Mouse (Mus musculus) small intestine, adult 2 months (tissue): Measurements from ENCODE around the gene Lrriq4. TPM values are rescaled to one million over a fixed set of nuclear protein-coding genes. Genes with fewer than 3 reads are reported as not detected.

Experiments used
- H3K27ac ChIP-seq: fragments of 200-500 bp; 2 replicates; pipeline ENCODE4 v1.5.1; 2012; ENCODE audit warnings: low read depth, low read length, control low read depth, inconsistent platforms; ENCODE audit not compliant: insufficient read depth
- H3K27me3 ChIP-seq: fragments of 200-500 bp; 2 replicates; pipeline ENCODE4 v1.6.1; 2012; ENCODE audit warnings: mild to moderate bottlenecking, moderate library complexity, low read length, inconsistent platforms; ENCODE audit not compliant: control insufficient read depth, insufficient read depth
- H3K36me3 ChIP-seq: fragments of 200-500 bp; 2 replicates; pipeline ENCODE4 v1.6.1; 2012; ENCODE audit warnings: mild to moderate bottlenecking, low read length, control low read depth, inconsistent platforms; ENCODE audit not compliant: control insufficient read depth, insufficient read depth
- H3K4me1 ChIP-seq: fragments of 200-500 bp; 2 replicates; pipeline ENCODE4 v1.6.1; 2012; ENCODE audit warnings: low read length, inconsistent platforms, mixed read lengths; ENCODE audit not compliant: control insufficient read depth, insufficient read depth, insufficient read length
- H3K4me3 ChIP-seq: fragments of 200-500 bp; 2 replicates; pipeline ENCODE4 v1.5.1; 2012; ENCODE audit warnings: low read depth, mild to moderate bottlenecking, control low read depth, inconsistent platforms, low read length, moderate library complexity
- CTCF ChIP-seq: fragments of 200-500 bp; IDR thresholded peaks from 2 replicates; pipeline ENCODE4 v1.5.1; 2012; ENCODE audit warnings: low read depth, mild to moderate bottlenecking, control low read depth, inconsistent platforms, low read length, moderate library complexity, mixed read lengths; ENCODE audit not compliant: insufficient replicate concordance, insufficient read length; ENCODE audit errors: extremely low read depth
- POLR2A ChIP-seq: fragments of 200-500 bp; IDR thresholded peaks from 2 replicates; pipeline ENCODE4 v1.6.1; 2012; ENCODE audit warnings: low read depth, mild to moderate bottlenecking, control low read depth, inconsistent platforms, low read length, moderate library complexity
- WGBS: fragments of 180-500 bp; shearing (Covaris S2); methylation state at CpG from one replicate; pipeline ENCODE4 v1.1.7; 2018; 5-methylcytosine and 5-hydroxymethylcytosine counted together
- polyA plus RNA-seq: library from polyadenylated mRNA; depleted of rRNA; stranded (reverse); fragments of >200 nt; gene quantifications from 2 replicates; pipeline ENCODE4 v1.2.3, GENCODE M21; 2012; rRNA removed

The Lrriq4 gene
- polyA plus RNA-seq, 1 experiment, result not detected

DNA sequence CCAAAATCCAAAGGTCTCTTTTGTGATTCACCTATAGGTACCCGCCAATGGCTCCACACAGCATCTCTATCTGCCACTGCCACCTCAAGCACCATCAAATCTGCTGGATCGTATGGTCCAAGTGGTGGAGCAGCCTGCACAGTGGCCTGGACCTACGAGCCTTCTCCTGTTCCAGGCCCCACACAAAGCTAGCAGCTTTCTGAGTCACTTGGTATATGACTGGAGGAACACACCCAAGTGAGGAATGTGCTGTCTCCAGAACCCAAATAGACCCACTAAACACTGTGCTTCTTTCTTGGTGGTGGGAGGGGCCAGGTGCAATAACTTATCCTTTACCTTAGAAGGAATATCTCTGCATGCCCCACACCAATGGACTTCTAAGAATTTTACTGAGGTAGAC is 61.7 kb downstream of the Lrriq4 start:
- WGBS, result 73% methylated on average over 3 of the region's 3 CpGs
- Histone ChIP-seq H3K4me3 (no peak overlapping the region), H3K27me3 (no peaks in the 10 kb centered on the region), H3K27ac (no peak overlapping the region), H3K36me3 (no peaks in the 10 kb centered on the region), H3K4me1 (no peaks in the 10 kb centered on the region)
- TF ChIP-seq CTCF (no peak), POLR2A (no peak)

GRCm38 (mm10) chr3:30706614-30707276 is 62.4 kb downstream of the Lrriq4 start:
- Histone ChIP-seq H3K4me3 (no peak overlapping the region), H3K4me1 (no peaks in the 10 kb centered on the region)

DNA sequence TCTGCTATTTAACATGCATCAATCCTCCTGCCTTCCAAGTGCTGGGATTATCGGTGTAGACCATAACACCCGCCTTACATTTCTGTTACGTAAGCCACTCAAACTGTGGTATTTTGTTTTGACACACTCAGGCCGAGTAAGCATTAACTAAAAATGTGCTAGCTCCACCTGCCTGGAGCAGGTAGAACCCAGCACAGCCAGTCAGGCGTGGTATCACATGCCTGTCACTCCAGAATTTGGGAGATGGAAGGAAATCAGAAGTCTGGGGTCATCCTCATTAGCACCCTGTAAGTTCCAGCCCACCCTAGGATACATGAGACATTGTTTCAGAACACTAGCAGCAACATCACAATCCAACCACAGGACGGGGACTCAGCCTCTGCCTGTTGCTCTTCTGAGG is 65.9 kb downstream of the Lrriq4 start:
- no peak overlapping the region for H3K4me3 ChIP-seq
- H3K27ac ChIP-seq, result no peak overlapping the region
- H3K27me3 ChIP-seq, result no peaks in the 10 kb centered on the region
- no peak for TF ChIP-seq POLR2A
- no peak for TF ChIP-seq CTCF
- H3K4me1 ChIP-seq, result no peaks in the 10 kb centered on the region
- H3K36me3 ChIP-seq, result no peaks in the 10 kb centered on the region
- WGBS, result 79% methylated on average over 6 of the region's 6 CpGs

More at GRCm38 (mm10) chr3:30706614-30707276, 62.4 kb downstream of the Lrriq4 start:
- TF ChIP-seq POLR2A, result no peak
- no peak for TF ChIP-seq CTCF
- Histone ChIP-seq H3K27ac (no peak overlapping the region), H3K36me3 (no peaks in the 10 kb centered on the region), H3K27me3 (no peaks in the 10 kb centered on the region)
- WGBS, result 44% methylated on average over 4 of the region's 4 CpGs

DNA sequence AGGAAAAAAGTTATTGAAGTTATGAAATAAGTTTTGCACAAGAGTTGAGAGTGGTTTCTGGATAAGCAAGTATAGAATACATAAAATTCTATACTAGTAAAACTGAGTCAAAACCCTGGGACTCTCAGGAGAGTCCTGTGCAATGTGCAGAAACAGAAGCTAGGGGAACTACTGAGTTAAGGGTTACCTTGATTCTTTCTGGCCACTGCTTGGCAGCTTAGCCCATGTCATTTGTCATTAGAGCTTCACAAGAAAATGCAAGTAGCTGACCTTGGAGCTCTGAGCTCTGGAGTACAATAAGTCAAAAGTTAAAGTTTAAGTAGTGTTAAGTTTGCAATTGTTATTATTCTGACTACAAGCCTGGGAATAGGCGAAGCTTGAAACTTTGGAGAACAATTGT is 69.0 kb downstream of the Lrriq4 start:
- Histone ChIP-seq H3K4me3 (no peak overlapping the region), H3K27ac (no peak overlapping the region), H3K27me3 (no peaks in the 10 kb centered on the region), H3K4me1 (no peaks in the 10 kb centered on the region), H3K36me3 (no peaks in the 10 kb centered on the region)
- 80% methylated on average over 1 of the region's 1 CpGs for WGBS
- TF ChIP-seq CTCF (no peak), POLR2A (no peak)

DNA sequence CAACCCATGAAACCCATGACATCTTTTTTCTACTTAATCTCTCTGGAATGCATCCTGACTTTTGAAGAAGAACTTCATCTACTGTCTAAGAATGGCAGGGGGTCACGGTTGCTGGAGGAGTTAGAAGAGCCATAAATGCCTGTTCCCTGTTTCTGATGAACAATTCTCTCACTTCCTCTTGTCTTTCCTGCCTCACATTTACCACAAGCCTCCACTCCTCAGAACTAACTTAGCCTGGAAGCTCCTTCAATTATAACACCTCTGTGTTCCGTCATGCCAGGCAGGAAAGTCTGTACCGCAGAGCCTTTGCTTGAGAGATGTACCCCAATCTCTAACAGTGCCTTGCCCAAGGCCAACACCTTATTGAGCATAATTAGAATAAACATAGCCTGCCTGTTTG is 74.3 kb downstream of the Lrriq4 start:
- H3K4me3 ChIP-seq, result no peak overlapping the region
- WGBS, result 80% methylated on average over 3 of the region's 3 CpGs
- no peaks in the 10 kb centered on the region for H3K4me1 ChIP-seq
- no peaks in the 10 kb centered on the region for H3K36me3 ChIP-seq
- no peaks in the 10 kb centered on the region for H3K27me3 ChIP-seq
- no peak overlapping the region for H3K27ac ChIP-seq
- TF ChIP-seq CTCF (no peak), POLR2A (no peak)

Other genes with a start within 250 kb of the Lrriq4 start
- gene Mecom, start 96.5 kb upstream of the Lrriq4 start, polyA plus RNA-seq, result 2.6 and 2.8 TPM in 2 replicates
- not detected in 2 replicates for gene Actrt3, start 44.6 kb upstream of the Lrriq4 start, polyA plus RNA-seq
- gene Mynn, start 42.4 kb upstream of the Lrriq4 start, polyA plus RNA-seq, result 2.1 and 4.3 TPM in 2 replicates
- gene Lrrc34, start 3.4 kb downstream of the Lrriq4 start, polyA plus RNA-seq, result not detected in 2 replicates
- 1.7 and 4.0 TPM in 2 replicates for gene Lrrc31, start 55.3 kb downstream of the Lrriq4 start, polyA plus RNA-seq
- not detected in 2 replicates for gene Samd7, start 101.8 kb downstream of the Lrriq4 start, polyA plus RNA-seq
- 2.7 and 4.6 TPM in 2 replicates for gene Sec62, start 148.4 kb downstream of the Lrriq4 start, polyA plus RNA-seq
- 19.1 and 35.8 TPM in 2 replicates for gene Gpr160, start 211.4 kb downstream of the Lrriq4 start, polyA plus RNA-seq